Mouse (Mus musculus) urinary bladder, postnatal 36 days (tissue): ENCODE data around the gene Gm28845.

Experiments used
- DNase-seq, 2 experiments: peaks; one replicate each; pipeline ENCODE4 v3.0.0; 2022; ENCODE audit warnings: low spot score in 2 of 2, mixed read lengths in 1 of 2

Gene Gm28845

GRCm38 (mm10) chr1:65119438-65119837, at the start of gene Gm28845:
Gene Gm28845 (minus strand): TSS chr1:65119558.
- DNase-seq = no peak

DNA sequence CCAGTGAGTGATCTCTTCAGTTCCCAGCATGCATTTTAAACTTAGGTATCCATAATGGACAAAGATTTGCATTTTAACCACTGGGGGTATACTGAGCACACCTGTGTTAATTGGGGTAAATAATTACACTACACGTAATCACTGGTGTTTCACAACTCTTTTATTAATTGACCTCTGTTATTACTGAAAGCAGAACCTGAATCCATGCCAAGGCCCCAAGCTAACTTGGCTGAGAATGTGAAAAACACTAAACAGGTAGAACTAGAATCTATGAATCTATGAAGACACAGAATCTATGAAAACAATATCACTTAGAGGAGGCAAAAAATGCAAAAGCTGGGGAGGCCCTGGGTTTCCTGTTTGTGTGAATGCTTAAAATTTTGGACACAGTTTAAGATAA, 48.1 kb upstream of the Gm28845 start:
- no peak for DNase-seq

DNA sequence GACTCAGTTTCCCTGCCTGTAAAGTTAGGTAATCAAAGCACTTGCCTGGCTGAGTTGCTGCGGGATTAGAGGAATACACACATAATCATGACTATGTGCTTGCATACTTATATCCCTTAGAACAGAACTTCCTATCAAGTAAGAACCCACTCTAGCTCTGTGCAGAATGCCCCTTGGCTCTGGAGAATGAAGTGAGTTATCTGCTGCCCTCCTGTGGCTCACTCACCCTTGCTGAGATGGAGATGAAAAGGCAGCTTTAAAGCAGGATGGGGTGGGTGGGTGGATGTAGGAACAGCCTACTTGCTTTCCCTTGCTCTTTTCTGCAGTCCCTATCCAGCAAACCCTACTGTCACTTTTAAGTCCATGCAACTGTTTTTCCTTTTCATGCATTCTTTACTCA, 42.9 kb upstream of the Gm28845 start:
- DNase-seq = no peak

DNA sequence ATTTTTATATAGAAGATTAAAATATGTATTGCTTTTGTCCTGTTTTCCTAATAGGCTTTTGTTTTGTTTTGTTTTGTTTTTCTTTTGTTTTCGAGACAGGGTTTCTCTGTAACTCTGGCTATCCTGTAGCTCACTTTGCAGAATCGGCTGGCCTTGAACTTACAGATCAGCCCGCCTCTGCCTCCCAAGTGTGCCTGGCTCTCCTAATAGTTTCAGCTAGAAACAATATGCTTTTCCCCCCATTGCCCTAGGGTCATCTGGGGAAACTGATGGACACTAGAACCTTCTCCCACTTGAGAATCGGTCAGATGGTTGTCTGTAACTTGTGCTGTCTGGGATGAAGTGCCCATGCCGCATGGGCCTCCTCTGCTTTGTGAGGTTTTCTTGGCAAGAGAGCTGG, 36.8 kb upstream of the Gm28845 start:
- DNase-seq = no peak

DNA sequence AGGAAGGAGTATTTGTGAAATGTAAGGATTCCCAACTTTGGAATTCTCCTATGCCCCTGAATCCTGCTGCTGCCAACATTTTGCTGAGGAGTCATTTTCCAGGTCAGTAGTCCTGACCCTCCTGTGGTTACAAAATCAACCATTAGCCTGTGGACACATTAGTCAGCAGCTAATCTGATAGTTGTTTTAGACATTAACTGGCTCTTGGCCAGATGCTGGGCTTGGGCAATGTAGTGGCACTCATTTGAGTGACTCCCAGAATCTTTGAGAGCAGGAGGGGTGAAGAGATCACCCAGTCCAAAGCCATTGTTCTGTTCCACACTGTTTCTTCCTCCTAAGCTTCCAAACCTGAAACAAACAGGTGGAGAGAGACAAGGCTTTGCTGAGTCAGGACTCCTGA, 35.5 kb upstream of the Gm28845 start:
- DNase-seq = peak in 1 of 2 experiments; percentile 70

GRCm38 (mm10) chr1:65147971-65148370, 28.6 kb upstream of the Gm28845 start:
- no peak for DNase-seq

GRCm38 (mm10) chr1:65147326-65147725, 28.0 kb upstream of the Gm28845 start:
- no peak for DNase-seq

GRCm38 (mm10) chr1:65146601-65147000, 27.2 kb upstream of the Gm28845 start:
- DNase-seq = no peak

GRCm38 (mm10) chr1:65144783-65145182, 25.4 kb upstream of the Gm28845 start:
- no peak for DNase-seq

DNA sequence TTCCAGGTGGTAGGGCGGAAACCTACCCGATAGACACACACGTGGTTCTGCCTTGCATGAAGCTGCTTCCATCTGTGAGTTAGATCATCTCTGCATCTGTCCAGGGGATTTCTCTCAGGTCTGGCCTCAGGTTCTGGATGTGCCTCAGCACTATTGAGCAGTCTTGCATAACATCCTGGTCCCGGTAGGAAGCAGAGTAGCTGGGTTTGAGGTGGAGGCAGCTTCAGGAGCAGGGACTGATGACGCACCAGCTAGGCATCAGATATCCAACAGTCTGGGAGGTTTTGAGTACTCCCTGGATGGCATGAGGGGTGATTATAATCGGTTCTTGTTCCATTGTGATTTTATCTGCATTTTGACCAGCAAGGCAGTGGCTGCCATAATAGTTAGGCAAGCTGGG, 18.2 kb upstream of the Gm28845 start:
- DNase-seq = no peak

DNA sequence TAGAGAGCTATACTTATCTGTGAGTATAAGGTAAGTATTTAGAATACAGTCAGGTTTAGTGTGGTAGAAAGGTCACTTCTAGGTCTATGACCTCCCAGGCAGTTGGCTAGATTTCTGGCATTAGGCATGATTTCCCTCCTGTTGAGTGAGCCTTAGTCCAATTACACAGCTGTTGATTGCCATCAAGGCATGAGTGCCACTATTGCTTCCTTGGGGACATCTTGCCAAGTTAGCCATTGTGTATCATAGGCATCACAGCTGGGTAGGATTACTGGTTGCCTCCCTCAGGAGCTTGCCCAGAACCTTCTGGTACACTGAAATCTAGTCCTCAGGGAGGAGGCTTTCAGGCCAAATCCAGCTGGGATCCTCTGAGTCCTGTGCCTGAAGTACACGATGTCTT, 13.5 kb upstream of the Gm28845 start:
- no peak for DNase-seq

GRCm38 (mm10) chr1:65131671-65132070, 12.3 kb upstream of the Gm28845 start:
- no peak for DNase-seq

- no peak for DNase-seq
These were observed 10.9 kb upstream of the Gm28845 start for GRCm38 (mm10) chr1:65130226-65130625.

GRCm38 (mm10) chr1:65129634-65130180, 10.3 kb upstream of the Gm28845 start:
- DNase-seq = no peak

DNA sequence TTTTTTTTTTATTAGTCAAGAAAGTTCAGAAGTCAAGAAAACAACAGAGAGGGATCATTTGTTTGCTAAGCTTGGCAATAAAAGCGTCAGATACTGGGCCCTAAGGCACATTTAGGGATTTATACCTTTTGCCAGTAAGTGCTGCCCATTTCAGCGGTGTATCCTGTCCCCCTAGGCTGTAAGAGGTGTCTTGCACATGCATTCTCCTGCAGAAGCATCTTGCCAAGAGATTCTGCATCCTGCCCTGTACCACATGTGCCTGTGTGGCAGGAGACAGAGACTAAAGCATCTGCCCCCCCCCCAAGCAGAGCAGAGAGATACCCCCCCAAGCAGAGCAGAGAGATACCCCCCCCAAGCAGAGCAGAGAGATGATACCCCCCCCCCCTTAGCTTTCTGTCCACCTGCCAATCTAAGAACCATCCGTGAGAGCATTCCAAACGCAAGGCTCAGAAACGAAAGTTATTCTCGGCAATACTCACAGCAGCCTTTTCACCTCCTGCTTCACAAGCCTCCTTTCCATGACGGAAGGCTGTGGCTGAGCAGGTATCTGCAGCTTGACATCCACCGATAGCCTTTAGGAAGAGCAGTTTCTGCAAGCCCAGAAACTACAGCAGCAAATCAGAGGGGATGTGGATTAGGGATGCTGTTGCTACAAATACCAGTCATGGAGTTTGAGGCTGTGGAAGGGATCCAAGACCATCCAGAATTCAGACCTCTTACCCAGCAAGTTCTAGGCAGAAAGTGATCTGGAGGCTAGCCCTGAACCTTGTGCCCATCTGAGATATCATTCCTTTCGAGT, 3.4 kb upstream of the Gm28845 start, which contains the start of gene D630023F18Rik:
Gene D630023F18Rik (minus strand): TSS at position 641 of the 799 bp plus-strand sequence.
- DNase-seq = no peak

GRCm38 (mm10) chr1:65118150-65118913, 1.0 kb downstream of the Gm28845 start:
- no peak for DNase-seq

- peak in 1 of 2 experiments; percentile 45 for DNase-seq
These were observed 5.7 kb downstream of the Gm28845 start for GRCm38 (mm10) chr1:65113536-65114172.

DNA sequence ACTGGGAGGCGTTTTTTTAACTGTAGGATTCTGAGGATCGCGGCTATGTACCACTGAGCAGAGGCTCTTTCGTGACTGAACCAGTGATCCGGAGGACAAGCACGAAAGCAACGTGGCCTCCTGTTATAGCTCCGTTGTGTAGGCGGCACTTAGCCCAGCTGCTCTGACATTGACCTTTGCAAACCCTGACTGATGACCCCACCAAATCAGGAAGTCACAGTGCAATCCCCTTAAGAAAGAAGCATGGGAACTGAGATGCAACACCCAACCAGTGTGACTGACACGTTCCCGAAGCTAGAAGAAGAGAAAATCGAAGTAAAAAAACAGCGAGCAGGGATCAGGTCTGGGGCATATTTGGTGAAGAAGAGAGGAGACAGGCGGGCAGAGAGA, 6.6 kb downstream of the Gm28845 start:
- DNase-seq = peak in 1 of 2 experiments; percentile 14

GRCm38 (mm10) chr1:65112031-65112806, 7.1 kb downstream of the Gm28845 start:
- peak; percentile 55 to 69 for DNase-seq

- DNase-seq = no peak
These were observed 9.5 kb downstream of the Gm28845 start for GRCm38 (mm10) chr1:65109756-65110435.

- DNase-seq = no peak
These were observed 10.2 kb downstream of the Gm28845 start for GRCm38 (mm10) chr1:65109196-65109595.
